14 mouse cellular contexts compared by ENCODE assay signal in genomic region chr15:74210896-74211295, GRCm38 (mm10).
"Had no signal": no experiment of that assay in that cellular context is flagged by ENCODE, and none has a peak within 500 bp of the region (broad histone marks: within the 10 kb centered on the region; RNA-seq: fewer than 3 reads in every experiment).

No protein-coding gene starts in this region.

- H3K27ac ChIP-seq: kidney, postnatal 0 days; limb, embryonic 12.5 days; liver, embryonic 13.5 days; midbrain, embryonic 13.5 days; neural tube, embryonic 12.5 days; stomach, postnatal 0 days had no signal

- H3K36me3 ChIP-seq: limb, embryonic 12.5 days; liver, embryonic 13.5 days; midbrain, embryonic 13.5 days; neural tube, embryonic 12.5 days had no signal

- H3K27me3 ChIP-seq: liver, embryonic 13.5 days; neural tube, embryonic 12.5 days had no signal

- ATAC-seq: liver, postnatal 0 days; midbrain, embryonic 13.5 days had no signal

- H3K4me2 ChIP-seq: limb, embryonic 12.5 days; liver, embryonic 13.5 days; midbrain, embryonic 13.5 days; neural tube, embryonic 12.5 days had no signal

- DNase-seq: kidney, adult 11 months; kidney, adult 9 months; kidney, postnatal 36 days; layer of hippocampus, adult 9-11 months; layer of hippocampus, postnatal 36 days; liver; liver, embryonic 13.5 days; liver, postnatal 0 days; thymus, postnatal 4 days had no signal

- H3K4me1 ChIP-seq: limb, embryonic 12.5 days; liver, embryonic 13.5 days had no signal

- H3K9me3 ChIP-seq: limb, embryonic 12.5 days; liver, embryonic 13.5 days; midbrain, embryonic 13.5 days; neural tube, embryonic 12.5 days had no signal

- H3K4me3 ChIP-seq: limb, embryonic 12.5 days; liver, embryonic 13.5 days; midbrain, embryonic 13.5 days; neural tube, embryonic 12.5 days had no signal

- H3K9ac ChIP-seq: limb, embryonic 12.5 days; liver, embryonic 13.5 days; liver, postnatal 0 days; midbrain, embryonic 13.5 days; neural tube, embryonic 12.5 days had no signal
